Mouse (Mus musculus) adrenal gland, adult (tissue): ENCODE results near the gene Ccdc167.
A peak's percentile ranks its signal among the peaks of the same experiment; 100 is the strongest.

Experiments used
- DNase-seq, 2 experiments: peaks; one replicate each; pipeline ENCODE4 v3.0.0; 2022 to 2023; ENCODE audit warnings: low spot score in 1 of 2; ENCODE audit not compliant: inconsistent age in 2 of 2

Gene Ccdc167

DNA sequence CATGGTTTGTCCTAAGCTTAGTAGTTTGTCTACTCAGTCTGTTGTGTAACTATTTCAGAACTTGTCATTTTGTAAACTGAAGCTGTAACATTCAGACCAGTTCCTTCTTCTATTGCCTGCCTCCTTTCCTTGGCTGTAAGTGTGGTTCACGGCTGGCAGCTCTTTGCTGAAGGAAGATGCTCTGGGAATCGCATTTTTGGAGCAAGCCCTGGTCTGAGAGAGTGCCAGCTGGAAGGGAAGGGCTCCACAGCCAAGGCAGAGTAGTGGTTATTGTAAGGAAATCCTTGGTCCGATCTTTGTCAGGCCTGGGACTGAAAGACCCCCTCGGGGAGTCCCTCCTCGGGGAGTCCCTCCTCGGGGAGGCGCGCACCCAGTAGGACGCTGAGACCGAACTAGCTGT lies 28.2 kb downstream of the Ccdc167 start:
- DNase-seq = no peak

DNA sequence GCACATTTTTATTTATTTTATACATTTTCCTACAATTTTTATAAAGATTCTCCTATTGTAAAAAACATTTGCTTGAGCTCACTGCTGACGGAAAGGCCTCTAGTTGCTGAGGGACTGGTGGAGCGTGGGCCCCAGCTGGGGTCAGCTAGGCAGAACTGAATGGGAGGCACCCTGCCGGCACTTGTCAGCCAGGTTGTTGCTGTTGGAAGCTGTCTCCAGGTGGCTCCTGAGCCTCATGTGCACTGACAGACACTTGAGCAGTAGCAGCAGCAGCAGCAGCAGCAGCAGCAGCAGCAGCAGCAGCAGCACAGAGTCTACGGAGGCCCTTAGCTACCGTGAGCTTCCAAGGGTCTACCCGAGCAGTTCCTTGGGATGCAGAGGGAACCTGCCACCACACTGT lies 29.5 kb downstream of the Ccdc167 start:
- no peak for DNase-seq

DNA sequence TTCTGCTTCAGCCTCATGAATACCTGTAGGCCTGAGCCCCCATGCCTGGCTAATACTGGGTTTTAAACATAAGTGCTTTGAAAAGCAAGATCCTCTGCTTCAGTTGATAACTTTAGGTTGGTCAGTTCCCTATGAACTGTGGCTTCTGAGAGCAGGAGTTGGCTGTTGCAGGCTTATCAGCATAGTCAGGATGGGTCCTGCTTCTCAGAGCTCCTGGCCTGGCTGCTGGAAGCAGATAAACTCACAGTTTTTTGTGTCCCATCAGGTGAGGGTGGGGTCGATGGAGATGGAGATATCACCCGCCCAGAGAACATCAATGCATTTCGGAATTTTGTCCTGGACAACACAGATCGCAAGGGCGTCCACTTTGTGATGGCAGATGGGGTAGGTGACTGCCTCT lies 30.1 kb downstream of the Ccdc167 start:
- no peak for DNase-seq

DNA sequence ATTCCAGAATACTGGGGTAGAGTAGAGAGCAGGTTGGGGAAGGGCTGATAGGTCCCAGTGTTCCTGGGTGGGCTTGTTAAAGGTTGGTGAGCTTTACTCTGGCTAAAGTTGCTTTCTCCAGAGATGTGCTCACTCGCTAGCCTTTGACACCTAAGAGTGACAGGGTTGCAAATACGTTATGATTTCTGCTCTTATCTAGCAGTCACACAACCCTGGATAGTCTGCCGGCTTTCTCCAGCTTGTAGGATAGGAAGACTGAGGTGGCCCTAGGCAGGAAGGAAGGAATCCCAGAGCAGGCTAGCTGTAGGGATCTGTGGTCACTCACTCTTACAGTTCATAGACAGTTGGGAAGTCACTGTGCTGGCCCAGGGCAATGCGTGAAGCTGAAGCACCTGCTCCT lies 32.6 kb downstream of the Ccdc167 start:
- DNase-seq = no peak

DNA sequence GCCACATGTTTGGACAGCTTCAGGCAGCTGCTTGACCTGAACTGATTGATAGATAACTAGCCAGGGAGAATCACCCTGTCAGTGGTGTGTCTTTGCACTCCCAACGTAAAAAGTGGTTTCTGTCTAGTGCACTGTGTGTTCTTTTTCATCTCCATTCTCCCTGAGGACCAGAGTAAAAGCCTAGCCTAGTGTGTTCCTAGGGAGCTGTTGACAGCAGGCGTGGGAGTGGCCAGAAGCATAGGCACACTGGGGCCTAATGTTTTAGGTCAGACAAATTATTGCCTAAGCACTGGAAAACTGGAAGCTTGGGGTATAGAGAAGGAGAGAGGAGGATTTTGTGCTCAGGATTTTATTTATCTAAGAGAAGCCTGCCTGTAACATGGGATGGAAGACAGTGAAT lies 33.7 kb downstream of the Ccdc167 start:
- DNase-seq = no peak

DNA sequence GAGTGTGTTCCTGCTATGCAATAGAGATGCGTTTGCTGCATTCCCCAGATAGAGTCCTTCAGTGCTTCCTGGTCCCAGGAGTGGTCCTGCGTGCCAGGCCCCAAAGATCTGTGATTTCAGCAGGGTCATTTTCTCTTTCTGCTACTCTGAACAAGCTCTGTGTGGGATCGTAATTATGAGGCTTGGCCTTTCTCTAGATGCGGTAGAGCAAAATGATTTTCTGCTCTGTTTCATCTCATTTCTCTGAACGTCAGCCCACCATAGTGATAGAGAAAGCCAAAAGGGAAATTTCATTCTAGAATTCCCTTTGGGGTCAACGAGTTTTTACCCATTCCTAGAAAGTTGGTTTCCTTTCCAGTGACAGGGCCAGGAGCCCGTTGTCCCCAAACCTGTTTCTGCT lies 34.6 kb downstream of the Ccdc167 start:
- no peak for DNase-seq

GRCm38 (mm10) chr17:29681669-29682068 lies 35.2 kb downstream of the Ccdc167 start:
- no peak for DNase-seq

DNA sequence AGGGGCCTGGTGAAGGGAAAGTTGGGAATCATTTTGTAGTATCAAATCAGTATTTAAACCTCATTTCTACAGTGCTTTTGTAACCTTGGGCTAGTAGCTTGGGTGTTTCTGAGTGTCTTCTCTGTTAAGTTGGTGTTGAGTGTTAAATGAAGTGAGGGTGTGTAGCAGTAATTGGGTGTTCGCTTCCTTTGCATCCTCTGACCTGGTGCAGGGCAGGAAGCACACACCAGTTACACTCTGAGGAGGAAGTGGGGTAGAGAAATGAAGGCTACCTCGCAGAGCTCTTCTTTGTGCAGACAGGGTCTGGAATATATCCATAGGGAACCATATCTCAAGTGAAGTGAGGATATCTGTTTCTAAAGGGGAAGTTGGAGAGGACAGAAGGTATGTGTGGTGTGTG lies 35.9 kb downstream of the Ccdc167 start:
- DNase-seq = no peak

GRCm38 (mm10) chr17:29680174-29680573 lies 36.7 kb downstream of the Ccdc167 start:
- DNase-seq = no peak

GRCm38 (mm10) chr17:29679038-29679767 lies 37.6 kb downstream of the Ccdc167 start:
- no peak for DNase-seq

DNA sequence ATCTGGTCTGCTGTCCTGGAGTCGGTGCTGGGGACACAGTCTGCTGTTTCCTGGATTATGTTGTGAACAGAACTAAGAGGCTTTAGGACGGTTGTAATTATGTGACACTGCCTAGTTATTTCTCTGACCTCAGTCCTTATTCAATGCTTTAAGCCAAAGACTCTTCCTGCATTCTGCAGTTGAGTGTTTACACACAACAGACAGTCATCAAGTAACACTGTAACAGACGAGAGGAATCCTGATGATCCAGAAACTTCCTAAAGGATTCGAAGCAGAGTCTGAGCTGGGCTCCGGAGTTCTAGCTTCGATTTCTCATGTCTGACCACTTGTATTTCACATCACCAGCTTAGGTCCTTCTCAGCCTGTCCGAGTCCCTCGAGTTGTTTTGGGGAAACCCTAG lies 38.3 kb downstream of the Ccdc167 start:
- DNase-seq = no peak

DNA sequence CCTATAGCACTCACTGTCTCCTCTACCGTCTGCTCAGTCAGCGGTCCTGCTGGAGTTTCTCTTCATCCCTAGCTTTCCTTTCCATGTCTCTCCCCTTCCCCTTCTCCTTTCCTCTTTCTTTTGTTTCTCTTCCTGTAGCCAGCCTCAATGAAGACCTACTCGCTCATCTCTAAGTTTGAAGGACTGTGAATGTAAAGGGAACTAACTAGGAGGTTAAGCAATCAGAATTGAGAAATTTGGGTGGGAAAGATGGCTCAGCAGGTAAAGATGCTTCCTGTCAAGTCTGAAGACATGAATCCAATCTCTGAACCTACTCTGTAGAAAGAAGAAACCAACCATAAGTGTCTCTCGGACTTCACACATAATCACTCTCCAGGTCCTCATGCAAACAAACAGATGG lies 43.5 kb downstream of the Ccdc167 start:
- DNase-seq = no peak

- no peak for DNase-seq
Observed at GRCm38 (mm10) chr17:29671021-29671420, 45.8 kb downstream of the Ccdc167 start.

- DNase-seq = peak in 1 of 2 experiments; percentile 74
Observed at GRCm38 (mm10) chr17:29669936-29670335, 46.9 kb downstream of the Ccdc167 start.

DNA sequence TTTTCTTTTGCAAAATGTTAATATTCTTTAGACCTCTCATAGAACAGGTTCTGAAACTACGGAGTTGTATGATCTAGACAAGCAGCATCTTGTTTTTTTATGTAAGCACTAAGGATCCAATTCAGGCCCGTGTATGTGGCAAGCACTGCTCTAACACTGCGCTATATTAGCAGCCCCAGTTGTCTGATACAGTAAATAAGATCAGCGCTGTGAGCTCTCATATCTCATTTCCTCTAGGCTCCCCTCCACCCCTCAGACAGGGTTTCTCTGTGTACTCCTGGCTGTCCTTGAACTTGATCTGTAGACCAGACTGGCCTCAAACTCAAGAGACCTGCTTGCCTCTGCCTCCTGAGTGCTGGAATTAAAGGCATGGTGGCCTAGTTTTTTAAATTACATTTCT lies 47.8 kb downstream of the Ccdc167 start:
- DNase-seq = no peak

DNA sequence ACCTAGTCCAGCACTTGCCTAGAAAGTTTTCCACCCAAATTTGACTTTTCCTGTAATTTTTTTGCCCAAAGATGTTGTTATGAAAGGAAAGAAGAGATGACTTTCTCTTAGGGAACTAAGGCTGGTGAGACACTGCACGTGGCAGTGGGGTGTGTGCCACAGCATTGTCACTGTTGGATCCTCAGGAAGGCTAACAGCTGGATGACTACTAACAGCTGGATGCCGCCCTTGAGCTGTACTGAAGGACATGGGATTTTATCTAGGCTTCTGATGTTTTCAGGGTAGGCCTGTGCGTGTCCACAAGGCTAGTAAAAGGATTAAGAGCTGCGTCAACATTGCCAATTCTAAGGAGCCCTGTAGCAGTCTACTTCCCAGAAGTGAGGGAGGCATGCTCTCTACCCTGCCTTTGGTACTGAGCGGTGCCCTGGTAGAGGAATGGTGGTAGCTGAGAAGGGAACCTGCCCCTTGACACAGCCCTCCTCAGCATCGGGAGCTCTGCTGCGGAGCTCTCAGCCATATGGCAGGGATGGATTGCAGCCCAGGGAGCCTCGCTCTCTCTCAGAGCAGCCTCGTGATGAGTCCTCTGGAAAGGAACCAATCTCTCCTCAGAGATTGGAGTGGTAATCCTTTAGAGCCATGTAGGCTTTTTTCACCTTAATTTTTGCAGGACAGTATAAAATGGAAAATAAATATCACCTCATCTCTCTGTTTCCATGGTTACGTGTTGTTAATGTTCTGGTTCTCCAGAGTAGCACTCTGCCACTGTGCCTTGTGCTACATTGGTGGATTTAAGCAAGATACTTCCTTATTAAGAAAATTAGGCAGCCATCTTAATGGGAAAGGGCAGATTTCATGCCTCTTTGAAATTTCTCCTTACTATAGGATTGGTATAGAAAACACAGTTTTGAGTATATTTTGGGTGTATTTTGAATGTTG lies 48.5 kb downstream of the Ccdc167 start:
- DNase-seq = peak; percentile 30 to 82

- DNase-seq = no peak
Observed at GRCm38 (mm10) chr17:29662145-29662544, 54.7 kb downstream of the Ccdc167 start.

GRCm38 (mm10) chr17:29660762-29661391 lies 56.0 kb downstream of the Ccdc167 start:
- no peak for DNase-seq

GRCm38 (mm10) chr17:29660076-29660761 lies 56.6 kb downstream of the Ccdc167 start, which contains the start of gene Cmtr1:
Cmtr1 (plus strand) TSS chr17:29660595.
- peak; percentile 98 to 99 for DNase-seq

DNA sequence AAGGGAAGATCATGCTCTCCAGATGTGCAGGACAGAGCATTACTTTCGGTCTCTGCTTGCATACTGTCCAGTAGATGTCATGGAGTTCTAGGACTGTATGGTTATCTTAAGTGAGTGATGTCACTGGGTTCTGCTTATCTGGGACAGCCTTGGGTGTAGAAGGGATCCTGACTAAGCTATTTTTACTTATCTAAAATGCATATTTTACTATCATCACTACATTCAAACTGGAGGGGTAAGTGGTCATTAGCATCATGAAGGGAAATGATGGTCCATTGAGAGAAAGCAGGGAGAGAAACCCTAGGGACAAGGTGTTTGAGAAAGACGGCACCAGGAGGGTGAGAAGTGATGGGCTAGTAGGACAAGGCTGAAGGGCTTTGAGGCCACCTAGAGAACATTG lies 58.6 kb downstream of the Ccdc167 start:
- DNase-seq = no peak

DNA sequence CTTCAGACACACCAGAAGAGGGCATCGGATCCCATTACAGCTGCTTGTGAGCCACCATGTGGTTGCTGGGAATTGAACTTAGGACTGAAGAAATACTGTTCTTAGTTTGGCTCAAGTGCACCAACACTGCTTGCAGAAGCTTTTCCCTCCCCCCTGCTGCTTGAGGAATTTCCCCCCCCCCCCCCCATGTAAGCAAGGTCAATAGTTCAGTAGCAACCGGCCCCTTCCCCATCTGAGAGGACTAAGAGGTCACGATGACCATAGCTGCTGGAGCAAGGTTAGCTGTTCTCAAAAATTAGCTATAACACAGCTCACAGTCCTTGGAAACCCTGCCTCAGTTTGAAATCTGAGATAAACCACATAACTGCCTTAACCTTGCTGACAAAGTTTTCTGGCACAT lies 74.6 kb downstream of the Ccdc167 start:
- no peak for DNase-seq
